Mouse (Mus musculus): ENCODE measurements around the gene Dtymk. TPM values are rescaled to one million over a fixed set of nuclear protein-coding genes. Genes with fewer than 3 reads are reported as not detected.

Gene Dtymk
- total RNA-seq, 4 experiments from 2014 or later = 45.2 to 50.9 (median 46.1) TPM

DNA sequence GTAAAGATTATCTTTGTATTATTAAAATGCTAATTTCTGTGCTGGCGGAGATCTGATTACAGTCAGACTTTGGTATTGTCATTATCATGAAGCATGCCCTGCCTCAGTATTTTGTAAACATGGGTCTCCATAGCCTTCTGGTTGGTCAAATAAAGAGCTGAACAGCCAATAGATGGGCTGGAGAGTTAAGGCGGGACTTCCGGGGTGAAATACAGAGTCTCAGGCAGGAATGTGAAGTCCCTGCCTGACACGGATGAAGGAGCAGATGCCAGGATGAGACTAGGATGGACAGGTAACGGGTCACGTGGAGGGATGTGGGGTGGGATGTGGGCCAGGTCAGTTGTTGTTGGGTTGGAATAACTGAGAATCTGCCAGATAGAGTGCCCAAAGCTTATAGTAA lies 50.4 kb downstream of the Dtymk start, which contains the start of gene Atg4b:
Gene Atg4b, plus strand, starts transcription at position 211 of the 400 bp plus-strand sequence.
- DNase-seq (ENCODE audit: low spot score in 2 of 2) = no peak

DNA sequence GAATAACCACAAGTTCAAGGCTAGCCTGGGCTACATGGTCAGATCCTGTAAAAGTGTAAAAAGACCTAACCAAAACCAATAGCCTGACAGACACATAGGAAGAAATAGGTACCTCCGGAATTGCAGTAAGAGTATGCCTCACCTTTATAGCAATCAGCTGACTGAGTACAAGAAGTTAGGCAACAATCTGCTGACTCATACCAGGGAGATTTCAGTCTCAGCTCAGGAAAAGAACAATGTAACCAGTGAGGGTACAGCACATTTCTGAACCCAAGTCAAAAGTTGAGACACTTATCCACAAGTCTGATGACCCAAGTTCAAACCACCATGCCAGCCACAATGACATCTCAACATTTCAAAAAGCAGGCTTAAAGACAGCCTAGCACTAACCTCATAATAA lies 53.2 kb downstream of the Dtymk start:
- no peak for DNase-seq (ENCODE audit: low spot score in 2 of 2)

DNA sequence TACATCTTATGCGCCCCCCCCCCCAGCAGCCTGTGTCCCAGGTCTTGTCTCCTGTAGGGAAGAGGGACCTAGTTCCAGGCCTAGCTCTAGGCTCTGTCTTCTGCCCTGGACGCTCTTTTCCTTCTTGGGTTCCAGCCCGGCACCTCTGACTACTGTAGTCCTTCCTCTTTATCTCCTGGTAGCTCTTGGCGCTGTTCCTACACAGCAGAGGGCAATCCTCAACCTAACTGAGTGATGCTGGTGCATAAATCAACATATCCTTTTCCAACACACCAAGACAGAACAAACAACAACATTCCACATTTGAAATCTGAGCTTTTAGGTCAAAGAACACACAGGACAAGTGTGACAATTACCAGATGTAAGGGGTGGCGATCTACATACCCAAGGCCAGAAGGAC lies 55.6 kb downstream of the Dtymk start:
- no peak for DNase-seq (ENCODE audit: low spot score in 2 of 2)

DNA sequence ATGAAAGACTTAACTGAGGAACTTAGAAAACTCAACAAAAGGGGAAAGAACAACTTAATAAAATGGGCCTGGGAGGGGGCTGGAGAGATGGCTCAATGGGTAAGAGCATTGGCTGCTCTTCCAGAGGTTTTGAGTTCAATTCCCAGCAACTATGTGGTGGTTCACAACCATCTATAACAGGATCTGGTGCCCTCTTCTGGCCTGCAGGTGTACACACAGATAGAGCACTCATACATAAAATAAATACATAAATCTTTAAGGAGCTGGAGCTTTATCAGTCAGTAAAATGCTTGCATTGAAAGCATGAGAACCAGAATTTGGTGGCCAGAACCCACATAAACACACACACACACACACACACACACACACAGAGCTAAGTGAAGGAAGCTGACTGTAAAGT lies 58.8 kb downstream of the Dtymk start:
- DNase-seq (ENCODE audit: low spot score in 2 of 2) = no peak

Other genes with a start within 250 kb of the Dtymk start
- gene Stk25, start 143.3 kb downstream of the Dtymk start, total RNA-seq (2022) = 100 to 1,000 TPM; 350 to 369 (median 358) TPM
- gene Bok, start 116.3 kb downstream of the Dtymk start, total RNA-seq (2022) = 10 to 100 TPM; 26.6 to 35.9 (median 30.8) TPM
- 10 to 100 TPM; 77.7 to 85.0 (median 79.6) TPM for gene Atg4b, start 50.4 kb downstream of the Dtymk start, total RNA-seq (2022)
- gene Thap4, start 47.1 kb downstream of the Dtymk start, total RNA-seq (2022) = 10 to 100 TPM; 33.6 to 45.6 (median 42.1) TPM
- gene Ing5, start 2.0 kb upstream of the Dtymk start, total RNA-seq (2022) = 10 to 100 TPM; 11.8 to 14.5 (median 13.9) TPM
- 10 to 100 TPM; 11.0 to 18.3 (median 15.6) TPM for gene D2hgdh, start 23.0 kb upstream of the Dtymk start, total RNA-seq (2022)
- gene Gal3st2, start 59.4 kb upstream of the Dtymk start, total RNA-seq (2022) = under 1 TPM in 2 of 4 experiments, not detected in 2; 0.13 to 0.14 TPM
- gene Gal3st2b, start 116.4 kb upstream of the Dtymk start, total RNA-seq (2022) = under 1 TPM; 0.16 to 0.41 (median 0.34) TPM
- gene Gal3st2c, start 188.6 kb upstream of the Dtymk start, total RNA-seq (2022) = under 1 TPM in 2 of 4 experiments, not detected in 2; 0.07 to 0.12 TPM
- 1 to 10 TPM; 4.7 to 9.3 (median 6.2) TPM for gene Neu4, start 218.5 kb upstream of the Dtymk start, total RNA-seq (2022)

All from left cerebral cortex, adult 8-10 months (tissue).